21 mouse cellular contexts compared by ENCODE assay signal in genomic region chr7:27621028-27621427, GRCm38 (mm10). TPM values are rescaled to one million over a fixed set of nuclear protein-coding genes. Genes with fewer than 3 reads are reported as not detected.
DNase-seq lines count a peak whose midpoint lies in the region; ATAC-seq lines count a peak whose summit lies in the region.
"Had no signal": no experiment of that assay in that cellular context is flagged by ENCODE, and none has a peak within 500 bp of the region (broad histone marks: within the 10 kb centered on the region; RNA-seq: fewer than 3 reads in every experiment).

No protein-coding gene starts in this region.

- no peak overlapping the region for H3K4me3 ChIP-seq in neural tube, embryonic 13.5 days
- no peak overlapping the region for H3K4me3 ChIP-seq in neural tube, embryonic 15.5 days (replicated peaks)
- no peak overlapping the region for H3K4me3 ChIP-seq in brown adipose tissue, adult 24 weeks (ENCODE audit: insufficient read depth, low read depth, low read length)
- H3K4me3 ChIP-seq: embryonic facial prominence, embryonic 10.5 days; forebrain, embryonic 13.5 days; hindbrain, embryonic 13.5 days; intestine, embryonic 15.5 days; limb, embryonic 12.5 days; liver, embryonic 13.5 days; midbrain, embryonic 15.5 days had no signal

- H3K36me3 ChIP-seq in neural tube, embryonic 13.5 days = peaks cover 89% of the 10 kb centered on the region
- H3K36me3 ChIP-seq in neural tube, embryonic 15.5 days = peaks cover 69% of the 10 kb centered on the region

- WGBS in neural tube, embryonic 13.5 days = 81% methylated on average over 6 of the region's 6 CpGs
- 80% methylated on average over 6 of the region's 6 CpGs for WGBS in neural tube, embryonic 15.5 days

- H3K4me2 ChIP-seq in neural tube, embryonic 13.5 days = no peak overlapping the region
- no peak overlapping the region for H3K4me2 ChIP-seq in neural tube, embryonic 15.5 days
- H3K4me2 ChIP-seq: forebrain, embryonic 13.5 days; hindbrain, embryonic 13.5 days; intestine, embryonic 15.5 days; limb, embryonic 12.5 days; liver, embryonic 13.5 days; midbrain, embryonic 15.5 days had no signal

- peak; percentile 41 for DNase-seq in gastrocnemius, adult 18-20 months (ENCODE audit: low spot score)
- DNase-seq in gastrocnemius, postnatal 4 days (ENCODE audit: low spot score in 2 of 2) = no peak
- peak; percentile 56 to 70 for DNase-seq in cerebellum, postnatal 10 days
- DNase-seq in ovary, postnatal 10 days (ENCODE audit: low spot score) = no peak
- no peak for DNase-seq in kidney, postnatal 25 days
- DNase-seq: heart, postnatal 10 days; liver, embryonic 13.5 days; thymus, postnatal 4 days had no signal

- no peaks in the 10 kb centered on the region for H3K9me3 ChIP-seq in neural tube, embryonic 13.5 days
- no peaks in the 10 kb centered on the region for H3K9me3 ChIP-seq in neural tube, embryonic 15.5 days (replicated peaks)
- H3K9me3 ChIP-seq: embryonic facial prominence, embryonic 10.5 days; forebrain, embryonic 13.5 days; G1E; hindbrain, embryonic 13.5 days; intestine, embryonic 15.5 days; limb, embryonic 12.5 days; liver, embryonic 13.5 days; midbrain, embryonic 15.5 days had no signal

- no peak overlapping the region for H3K27ac ChIP-seq in neural tube, embryonic 13.5 days (replicated peaks)
- H3K27ac ChIP-seq in neural tube, embryonic 15.5 days (replicated peaks) = no peak overlapping the region
- H3K27ac ChIP-seq in brown adipose tissue, adult 24 weeks (replicated peaks; ENCODE audit: low read depth, low read length) = peak overlapping the region; percentile 63
- H3K27ac ChIP-seq: embryonic facial prominence, embryonic 10.5 days; forebrain, embryonic 13.5 days; hindbrain, embryonic 13.5 days; intestine, embryonic 15.5 days; limb, embryonic 12.5 days; liver, embryonic 13.5 days; midbrain, embryonic 15.5 days had no signal

- no peak for ATAC-seq in neural tube, embryonic 13.5 days (ENCODE audit: low read depth)
- no peak for ATAC-seq in neural tube, embryonic 15.5 days (ENCODE audit: low FRiP score)
- ATAC-seq: forebrain, embryonic 13.5 days; intestine, embryonic 15.5 days; lung, postnatal 0 days; midbrain, embryonic 15.5 days had no signal

- no peaks in the 10 kb centered on the region for H3K4me1 ChIP-seq in neural tube, embryonic 13.5 days (replicated peaks)
- H3K4me1 ChIP-seq in neural tube, embryonic 15.5 days = no peaks in the 10 kb centered on the region
- peaks cover 5% of the 10 kb centered on the region; the same call in 1 of the 2 replicates for H3K4me1 ChIP-seq in brown adipose tissue, adult 24 weeks (ENCODE audit: control insufficient read depth, insufficient read depth, insufficient read length, low read length)
- H3K4me1 ChIP-seq: embryonic facial prominence, embryonic 10.5 days; forebrain, embryonic 13.5 days; hindbrain, embryonic 13.5 days; intestine, embryonic 15.5 days; limb, embryonic 12.5 days; liver, embryonic 13.5 days; midbrain, embryonic 15.5 days had no signal

- H3K9ac ChIP-seq in neural tube, embryonic 13.5 days = 0 out of 2 replicates have a peak overlapping the region, but pooled peaks have one; percentile 8
- no peak overlapping the region for H3K9ac ChIP-seq in neural tube, embryonic 15.5 days (replicated peaks)
- H3K9ac ChIP-seq: forebrain, embryonic 13.5 days; hindbrain, embryonic 13.5 days; intestine, embryonic 15.5 days; limb, embryonic 12.5 days; liver, embryonic 13.5 days; midbrain, embryonic 15.5 days had no signal

- H3K27me3 ChIP-seq in neural tube, embryonic 13.5 days = no peaks in the 10 kb centered on the region
- no peaks in the 10 kb centered on the region for H3K27me3 ChIP-seq in neural tube, embryonic 15.5 days (replicated peaks)
- H3K27me3 ChIP-seq: forebrain, embryonic 13.5 days; hindbrain, embryonic 13.5 days; intestine, embryonic 15.5 days; limb, embryonic 12.5 days; liver, embryonic 13.5 days; midbrain, embryonic 15.5 days had no signal

RNA-seq across cellular contexts. Expression of gene Akt2, which starts 29.7 kb away (rescaled TPM):
- 100 to 1,000 TPM; 171 to 178 TPM for total RNA-seq in gastrocnemius, adult 18-20 months (2021)
- total RNA-seq in gastrocnemius, postnatal 4 days (2021) = 100 to 1,000 TPM; 183 to 188 TPM
- 59.6 and 66.2 TPM in 2 replicates for polyA plus RNA-seq in neural tube, embryonic 13.5 days (2015; fragmentation: Nextera tagmentation; extraction: Ambion mirVana)
- 52.0 and 59.7 TPM in 2 replicates for polyA plus RNA-seq in neural tube, embryonic 15.5 days (2015; fragmentation: Nextera tagmentation; extraction: Ambion mirVana)
- 294 and 321 TPM in 2 replicates for polyA plus RNA-seq in brown adipose tissue, adult 24 weeks (2012; ENCODE audit: insufficient read depth, insufficient read length, missing spikeins)

RNA-seq across cellular contexts. Expression of gene Ttc9b, which starts 32.7 kb away (rescaled TPM):
- total RNA-seq in gastrocnemius, adult 18-20 months (2021) = not detected
- total RNA-seq in gastrocnemius, postnatal 4 days (2021) = not detected
- polyA plus RNA-seq in neural tube, embryonic 13.5 days (2015; fragmentation: Nextera tagmentation; extraction: Ambion mirVana) = 45.8 and 54.8 TPM in 2 replicates
- 78.0 and 99.5 TPM in 2 replicates for polyA plus RNA-seq in neural tube, embryonic 15.5 days (2015; fragmentation: Nextera tagmentation; extraction: Ambion mirVana)
- not detected in 2 replicates for polyA plus RNA-seq in brown adipose tissue, adult 24 weeks (2012; ENCODE audit: insufficient read depth, insufficient read length, missing spikeins)
- total RNA-seq: G1E; gastrocnemius, adult 8-10 months; heart, postnatal 10 days; megakaryocyte progenitor cell, adult 5-6 weeks had no signal
- polyA plus RNA-seq: G1E; lung, postnatal 0 days had no signal

RNA-seq across cellular contexts. Expression of gene Map3k10, which starts 53.4 kb away (rescaled TPM):
- total RNA-seq in gastrocnemius, adult 18-20 months (2021) = 10 to 100 TPM; 36.3 to 38.4 TPM
- 10 to 100 TPM; 19.2 to 20.0 TPM for total RNA-seq in gastrocnemius, postnatal 4 days (2021)
- 11.6 and 12.7 TPM in 2 replicates for polyA plus RNA-seq in neural tube, embryonic 13.5 days (2015; fragmentation: Nextera tagmentation; extraction: Ambion mirVana)
- 15.3 and 21.0 TPM in 2 replicates for polyA plus RNA-seq in neural tube, embryonic 15.5 days (2015; fragmentation: Nextera tagmentation; extraction: Ambion mirVana)
- polyA plus RNA-seq in brown adipose tissue, adult 24 weeks (2012; ENCODE audit: insufficient read depth, insufficient read length, missing spikeins) = 13.0 and 13.2 TPM in 2 replicates

Comparison
In these comparisons a context has a peak if more than half of its experiments do, and no peak if none do; other contexts are left out.
1. DNase-seq: peak in gastrocnemius, adult 18-20 months (single experiment) and cerebellum, postnatal 10 days (2 of 2); none in gastrocnemius, postnatal 4 days (0 of 2), ovary, postnatal 10 days (single experiment) and kidney, postnatal 25 days (0 of 2).
2. RNA of gene Ttc9b, which starts 32.7 kb away (polyA plus RNA-seq): 78.0 to 99.5 TPM in neural tube, embryonic 15.5 days and 45.8 to 54.8 TPM in neural tube, embryonic 13.5 days; not detected in brown adipose tissue, adult 24 weeks; every median in the first group is over 10 times any median in the second.